Mouse (Mus musculus): Measurements from ENCODE around the gene Riox2. TPM values are rescaled to one million over a fixed set of nuclear protein-coding genes. Genes with fewer than 3 reads are reported as not detected.
"Not testable (repeated sequence)": the region's sequence is repeated elsewhere in the genome, so short reads cannot be mapped to it uniquely, and the experiment has no call there.

The Riox2 gene
- 10.0 and 10.4 TPM in 2 replicates for polyA plus RNA-seq (2012; rRNA removed)

DNA sequence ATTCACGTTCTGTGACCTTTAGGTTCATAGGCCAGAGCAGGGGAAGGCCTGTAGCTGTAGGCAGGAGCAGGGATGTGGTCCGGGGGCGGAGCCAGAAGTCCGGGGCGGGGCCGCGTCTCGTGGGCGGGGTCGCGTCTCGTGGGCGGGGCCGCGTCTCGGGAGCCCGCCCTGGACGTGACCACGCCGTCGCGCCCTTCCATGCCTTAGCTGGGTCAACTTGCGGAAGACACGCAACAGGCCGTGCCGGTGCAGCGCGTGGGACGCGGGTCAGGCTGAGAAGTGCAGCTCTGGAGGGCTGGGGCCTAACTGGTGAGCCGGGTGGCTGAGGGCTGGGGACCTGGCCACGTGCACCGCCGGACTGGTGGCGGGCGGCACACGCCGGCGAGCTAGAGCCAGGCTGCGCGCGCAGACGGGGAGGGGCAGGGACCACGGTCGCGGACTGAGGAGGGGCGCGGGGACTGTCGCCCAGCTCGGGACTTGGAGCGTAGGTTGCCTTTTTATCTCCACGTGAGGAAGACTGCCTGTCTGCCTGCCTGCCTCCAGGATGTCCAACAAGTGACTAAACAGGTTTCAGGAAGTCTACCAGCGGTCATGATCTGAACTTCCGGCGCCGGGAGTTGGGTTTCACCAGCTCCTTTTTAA, at the start of gene Riox2:
Gene Riox2, plus strand, starts transcription at position 139 of the 642 bp plus-strand sequence.
- Histone ChIP-seq H3K4me1 (ENCODE audit: control insufficient read depth, insufficient read depth, low read length) (peaks cover 2% of the 10 kb centered on the region; the same call in 1 of the 2 replicates), H3K27ac (ENCODE audit: insufficient read depth, low read length) (no peak within 1 kb of the TSS), H3K4me3 (ENCODE audit: insufficient read depth, low read length) (peak within 1 kb of the TSS; percentile 96)
- TF ChIP-seq POLR2A (IDR thresholded peaks at IDR 0.05; ENCODE audit: extremely low read depth, insufficient read depth, low read length) (peak; percentile 30; the same call in 1 of the 2 replicates), CTCF (IDR thresholded peaks at IDR 0.05; ENCODE audit: extremely low read depth, insufficient read depth, low read length) (no peak)

GRCm38 (mm10) chr16:59427960-59428359, 43.6 kb upstream of the Riox2 start:
- H3K4me3 ChIP-seq (ENCODE audit: insufficient read depth, low read length): no peak overlapping the region
- H3K27ac ChIP-seq (ENCODE audit: insufficient read depth, low read length): no peak overlapping the region
- H3K4me1 ChIP-seq (ENCODE audit: control insufficient read depth, insufficient read depth, low read length): no peaks in the 10 kb centered on the region
- TF ChIP-seq POLR2A (IDR thresholded peaks at IDR 0.05; ENCODE audit: extremely low read depth, insufficient read depth, low read length) (no peak), CTCF (IDR thresholded peaks at IDR 0.05; ENCODE audit: extremely low read depth, insufficient read depth, low read length) (no peak)

DNA sequence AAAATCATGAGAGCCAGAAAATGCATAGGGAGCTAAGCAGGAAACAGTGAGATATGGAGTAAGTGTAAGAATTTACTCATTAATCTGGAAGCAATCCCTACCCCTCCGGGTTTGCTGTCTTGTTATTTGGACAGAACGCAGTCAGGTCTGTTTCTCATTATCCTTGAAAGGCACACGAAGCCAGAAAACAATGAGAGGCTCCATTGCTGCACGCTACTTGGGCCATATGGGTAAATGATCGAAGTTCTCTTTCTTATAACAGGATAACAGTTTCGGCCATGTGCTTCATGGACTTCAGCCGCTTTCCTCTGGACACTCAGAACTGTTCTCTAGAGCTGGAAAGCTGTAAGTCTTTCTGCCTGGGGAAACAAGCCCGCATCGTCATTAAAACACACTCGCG, 38.4 kb upstream of the Riox2 start:
- no peak for TF ChIP-seq CTCF (IDR thresholded peaks at IDR 0.05; ENCODE audit: extremely low read depth, insufficient read depth, low read length)
- TF ChIP-seq POLR2A (IDR thresholded peaks at IDR 0.05; ENCODE audit: extremely low read depth, insufficient read depth, low read length): no peak
- Histone ChIP-seq H3K4me1 (ENCODE audit: control insufficient read depth, insufficient read depth, low read length) (no peaks in the 10 kb centered on the region), H3K27ac (ENCODE audit: insufficient read depth, low read length) (no peak overlapping the region), H3K4me3 (ENCODE audit: insufficient read depth, low read length) (no peak overlapping the region)

DNA sequence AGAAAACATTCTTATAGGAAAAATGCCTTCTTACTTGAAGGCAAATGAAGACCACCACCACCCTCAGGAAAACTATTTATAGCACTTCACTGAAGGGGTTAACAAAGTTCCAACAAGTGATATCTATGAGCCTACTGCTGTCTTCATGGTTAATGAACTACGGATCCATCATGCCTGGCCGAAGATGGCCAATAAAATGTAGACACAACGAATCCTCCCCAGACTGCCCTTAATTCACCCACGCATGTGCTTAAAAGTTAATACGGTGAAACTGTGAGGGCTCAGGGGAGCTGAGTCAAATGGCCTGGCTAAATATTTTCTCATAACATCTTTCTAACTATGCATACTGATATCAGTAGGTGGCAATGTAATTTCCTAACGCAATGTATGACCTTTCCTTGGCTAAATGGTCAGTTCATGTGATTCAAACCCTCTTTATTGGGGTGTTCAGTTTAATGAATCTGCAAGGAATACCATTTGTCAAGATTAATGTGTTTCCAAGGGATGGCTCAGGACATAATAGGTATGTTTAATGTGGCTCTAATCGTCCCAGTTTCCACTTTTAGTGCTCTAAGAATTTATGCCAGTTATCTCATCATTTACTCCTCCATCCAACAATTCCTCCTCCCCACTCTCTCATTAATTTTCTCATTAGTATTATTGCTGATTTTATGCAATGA, 26.6 kb upstream of the Riox2 start:
- TF ChIP-seq CTCF (IDR thresholded peaks at IDR 0.05; ENCODE audit: extremely low read depth, insufficient read depth, low read length): no peak
- TF ChIP-seq POLR2A (IDR thresholded peaks at IDR 0.05; ENCODE audit: extremely low read depth, insufficient read depth, low read length): no peak
- Histone ChIP-seq H3K27ac (ENCODE audit: insufficient read depth, low read length) (no peak overlapping the region), H3K4me3 (ENCODE audit: insufficient read depth, low read length) (no peak overlapping the region), H3K4me1 (ENCODE audit: control insufficient read depth, insufficient read depth, low read length) (no peaks in the 10 kb centered on the region)

DNA sequence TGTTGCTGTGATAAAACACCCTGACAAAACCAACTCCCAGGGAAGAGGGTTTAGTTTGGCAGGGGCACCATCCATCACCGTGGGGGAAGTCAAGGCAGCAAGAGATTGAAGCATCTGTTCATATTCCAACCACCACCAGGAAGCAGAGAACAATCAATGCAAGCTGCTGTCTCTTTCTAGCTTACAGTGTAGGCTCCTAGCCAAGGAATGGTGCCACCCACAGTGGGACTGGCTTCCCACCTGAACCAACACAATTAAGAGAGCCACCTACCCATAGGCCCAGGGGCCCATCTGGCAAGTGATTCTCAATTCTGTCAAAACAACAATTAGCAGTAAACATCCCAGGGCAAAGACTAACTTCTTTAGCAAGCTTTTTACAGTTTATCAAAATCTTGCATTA, 23.4 kb upstream of the Riox2 start:
- Histone ChIP-seq H3K4me3 (ENCODE audit: insufficient read depth, low read length) (no peak overlapping the region), H3K4me1 (ENCODE audit: control insufficient read depth, insufficient read depth, low read length) (no peaks in the 10 kb centered on the region), H3K27ac (ENCODE audit: insufficient read depth, low read length) (no peak overlapping the region)
- TF ChIP-seq CTCF (IDR thresholded peaks at IDR 0.05; ENCODE audit: extremely low read depth, insufficient read depth, low read length) (no peak), POLR2A (IDR thresholded peaks at IDR 0.05; ENCODE audit: extremely low read depth, insufficient read depth, low read length) (no peak)

- no peak overlapping the region for H3K4me3 ChIP-seq (ENCODE audit: insufficient read depth, low read length)
- no peak overlapping the region for H3K27ac ChIP-seq (ENCODE audit: insufficient read depth, low read length)
- H3K4me1 ChIP-seq (ENCODE audit: control insufficient read depth, insufficient read depth, low read length): no peaks in the 10 kb centered on the region
- no peak for TF ChIP-seq CTCF (IDR thresholded peaks at IDR 0.05; ENCODE audit: extremely low read depth, insufficient read depth, low read length)
- TF ChIP-seq POLR2A (IDR thresholded peaks at IDR 0.05; ENCODE audit: extremely low read depth, insufficient read depth, low read length): no peak
These were observed 22.5 kb upstream of the Riox2 start for GRCm38 (mm10) chr16:59449092-59449491.

DNA sequence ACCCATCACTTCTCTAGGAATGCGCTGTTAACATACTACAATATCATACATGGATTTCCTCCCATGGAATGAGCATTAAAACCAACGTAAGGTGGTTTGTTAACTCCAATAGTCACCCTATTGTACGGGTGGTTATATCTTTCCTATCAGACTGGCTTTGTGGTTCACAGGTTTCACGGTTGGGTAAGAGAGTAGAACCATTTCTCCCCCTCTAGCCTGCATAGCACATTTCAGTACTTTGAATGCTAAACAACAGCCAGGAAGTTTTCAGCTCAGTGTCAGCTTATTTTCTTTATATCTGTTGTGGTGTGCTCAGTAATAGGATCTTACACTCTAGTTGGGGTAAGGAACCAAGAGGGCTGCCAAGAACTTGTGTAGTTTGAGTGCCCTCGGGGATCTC, 19.8 kb upstream of the Riox2 start:
- H3K4me1 ChIP-seq (ENCODE audit: control insufficient read depth, insufficient read depth, low read length): no peaks in the 10 kb centered on the region
- no peak overlapping the region for H3K4me3 ChIP-seq (ENCODE audit: insufficient read depth, low read length)
- TF ChIP-seq POLR2A (IDR thresholded peaks at IDR 0.05; ENCODE audit: extremely low read depth, insufficient read depth, low read length) (no peak), CTCF (IDR thresholded peaks at IDR 0.05; ENCODE audit: extremely low read depth, insufficient read depth, low read length) (no peak)
- no peak overlapping the region for H3K27ac ChIP-seq (ENCODE audit: insufficient read depth, low read length)

GRCm38 (mm10) chr16:59459259-59459861, 12.2 kb upstream of the Riox2 start:
- H3K27ac ChIP-seq (ENCODE audit: insufficient read depth, low read length): not testable (repeated sequence)

GRCm38 (mm10) chr16:59463567-59463966, 8.0 kb upstream of the Riox2 start:
- Histone ChIP-seq H3K4me1 (ENCODE audit: control insufficient read depth, insufficient read depth, low read length) (no peaks in the 10 kb centered on the region), H3K4me3 (ENCODE audit: insufficient read depth, low read length) (no peak overlapping the region), H3K27ac (ENCODE audit: insufficient read depth, low read length) (no peak overlapping the region)
- TF ChIP-seq POLR2A (IDR thresholded peaks at IDR 0.05; ENCODE audit: extremely low read depth, insufficient read depth, low read length) (no peak), CTCF (IDR thresholded peaks at IDR 0.05; ENCODE audit: extremely low read depth, insufficient read depth, low read length) (no peak)

More at GRCm38 (mm10) chr16:59459259-59459861, 12.2 kb upstream of the Riox2 start:
- H3K4me1 ChIP-seq (ENCODE audit: control insufficient read depth, insufficient read depth, low read length); H3K4me3 ChIP-seq (ENCODE audit: insufficient read depth, low read length): not testable (repeated sequence)

GRCm38 (mm10) chr16:59463973-59464372, 7.6 kb upstream of the Riox2 start:
- no peak overlapping the region for H3K27ac ChIP-seq (ENCODE audit: insufficient read depth, low read length)
- no peak for TF ChIP-seq POLR2A (IDR thresholded peaks at IDR 0.05; ENCODE audit: extremely low read depth, insufficient read depth, low read length)
- TF ChIP-seq CTCF (IDR thresholded peaks at IDR 0.05; ENCODE audit: extremely low read depth, insufficient read depth, low read length): no peak
- no peak overlapping the region for H3K4me3 ChIP-seq (ENCODE audit: insufficient read depth, low read length)
- H3K4me1 ChIP-seq (ENCODE audit: control insufficient read depth, insufficient read depth, low read length): no peaks in the 10 kb centered on the region
